Mouse (Mus musculus) intestine, postnatal 0 days (tissue): ENCODE results near the gene Wdr66. TPM values are rescaled to one million over a fixed set of nuclear protein-coding genes. Genes with fewer than 3 reads are reported as not detected.
A peak's percentile ranks its signal among the peaks of the same experiment; 100 is the strongest.

Experiments used
- ATAC-seq: fragments of 200-750 bp; cut with Nextera tagmentation; 2 replicates; pipeline ENCODE4 v1.8.0; 2017; ENCODE audit warnings: mild to moderate bottlenecking, moderate TSS enrichment, moderate library complexity
- H3K27ac ChIP-seq: fragments of 300-500 bp; sonication (generic); 2 replicates; pipeline ENCODE4 v1.5.1; 2014; ENCODE audit warnings: mild to moderate bottlenecking, low read depth, low read length, moderate library complexity
- H3K27me3 ChIP-seq: fragments of 300-500 bp; sonication (generic); replicated peaks from 2 replicates; pipeline ENCODE4 v1.6.1; 2014; ENCODE audit warnings: low read length, mixed read lengths; ENCODE audit not compliant: control insufficient read depth, insufficient read depth
- H3K36me3 ChIP-seq: fragments of 300-500 bp; sonication (generic); 2 replicates; pipeline ENCODE4 v1.6.1; 2014; ENCODE audit warnings: mild to moderate bottlenecking, moderate library complexity; ENCODE audit not compliant: control insufficient read depth, insufficient read depth
- H3K4me1 ChIP-seq: fragments of 300-500 bp; sonication (generic); replicated peaks from 2 replicates; pipeline ENCODE4 v1.6.1; 2014; ENCODE audit warnings: antibody characterized with exemption, low read length, mixed read lengths; ENCODE audit not compliant: control insufficient read depth, insufficient read depth
- H3K4me2 ChIP-seq: fragments of 300-500 bp; sonication (generic); replicated peaks from 2 replicates; pipeline ENCODE4 v1.6.1; 2014; ENCODE audit warnings: low read depth, mild to moderate bottlenecking, moderate library complexity
- H3K4me3 ChIP-seq: fragments of 300-500 bp; sonication (generic); 2 replicates; pipeline ENCODE4 v1.5.1; 2014; ENCODE audit warnings: low read depth, low read length
- H3K9ac ChIP-seq: fragments of 300-500 bp; sonication (generic); 2 replicates; pipeline ENCODE4 v1.6.1; 2014; ENCODE audit warnings: mild to moderate bottlenecking, low read depth, low read length
- H3K9me3 ChIP-seq: fragments of 300-500 bp; sonication (generic); 2 replicates; pipeline ENCODE4 v1.6.1; 2016; ENCODE audit warnings: mixed run types; ENCODE audit not compliant: control insufficient read depth
- CTCF ChIP-seq: sonication (generic); IDR thresholded peaks from 2 replicates; pipeline ENCODE4 v1.5.1; 2016; ENCODE audit warnings: low read depth, mild to moderate bottlenecking, control low read depth, antibody characterized with exemption, moderate library complexity
- WGBS: fragments of 180-500 bp; shearing (Covaris S2); extraction: QIAGEN DNeasy Blood & Tissue Kit; methylation state at CpG from one replicate; pipeline ENCODE4 v1.1.7; 2014; 5-methylcytosine and 5-hydroxymethylcytosine counted together
- polyA plus RNA-seq: library from polyadenylated mRNA; unstranded; fragments of >200 nt; fragmentation: Nextera tagmentation; extraction: Ambion mirVana; gene quantifications from 2 replicates; pipeline ENCODE4 v1.2.1, GENCODE M21; 2015

The Wdr66 gene
- polyA plus RNA-seq, 1 experiment from 2014 or later, result 0.51 TPM

GRCm38 (mm10) chr5:123266909-123267308 is 15.0 kb downstream of the Wdr66 start:
- H3K4me3 ChIP-seq, result no peak overlapping the region
- TF ChIP-seq CTCF, result peak; percentile 42
- WGBS, result 88% methylated on average over 3 of the region's 3 CpGs
- no peak overlapping the region for H3K27ac ChIP-seq
- H3K36me3 ChIP-seq, result no peaks in the 10 kb centered on the region
- H3K27me3 ChIP-seq, result no peaks in the 10 kb centered on the region
- H3K9me3 ChIP-seq, result no peaks in the 10 kb centered on the region
- no peak for ATAC-seq
- H3K9ac ChIP-seq, result no peak overlapping the region
- no peaks in the 10 kb centered on the region for H3K4me1 ChIP-seq
- no peak overlapping the region for H3K4me2 ChIP-seq

- H3K27me3 ChIP-seq, result no peaks in the 10 kb centered on the region
- WGBS, result 84% methylated on average over 28 of the region's 28 CpGs
- TF ChIP-seq CTCF, result no peak
- no peak overlapping the region for H3K4me3 ChIP-seq
- H3K4me2 ChIP-seq, result no peak overlapping the region
- H3K4me1 ChIP-seq, result no peaks in the 10 kb centered on the region
- no peak overlapping the region for H3K27ac ChIP-seq
- H3K9me3 ChIP-seq, result no peaks in the 10 kb centered on the region
- H3K9ac ChIP-seq, result no peak overlapping the region
- ATAC-seq, result no peak
- H3K36me3 ChIP-seq, result no peaks in the 10 kb centered on the region
Measured at GRCm38 (mm10) chr5:123268477-123269474, 16.9 kb downstream of the Wdr66 start.

- Histone ChIP-seq H3K9me3 (no peaks in the 10 kb centered on the region), H3K4me2 (no peak overlapping the region), H3K4me3 (no peak overlapping the region), H3K36me3 (no peaks in the 10 kb centered on the region), H3K4me1 (no peaks in the 10 kb centered on the region), H3K9ac (no peak overlapping the region), H3K27me3 (no peaks in the 10 kb centered on the region), H3K27ac (no peak overlapping the region)
- ATAC-seq, result no peak
- TF ChIP-seq CTCF, result no peak
- WGBS, result 73% methylated on average over 11 of the region's 11 CpGs
Measured at GRCm38 (mm10) chr5:123270917-123271316, 19.0 kb downstream of the Wdr66 start.

- H3K4me3 ChIP-seq, result no peak overlapping the region
- H3K4me1 ChIP-seq, result no peaks in the 10 kb centered on the region
- WGBS, result 71% methylated on average over 5 of the region's 5 CpGs
- no peaks in the 10 kb centered on the region for H3K9me3 ChIP-seq
- no peaks in the 10 kb centered on the region for H3K27me3 ChIP-seq
- H3K27ac ChIP-seq, result no peak overlapping the region
- TF ChIP-seq CTCF, result no peak
- H3K9ac ChIP-seq, result no peak overlapping the region
- H3K4me2 ChIP-seq, result no peak overlapping the region
- H3K36me3 ChIP-seq, result no peaks in the 10 kb centered on the region
- no peak for ATAC-seq
Measured at GRCm38 (mm10) chr5:123272927-123273326, 21.0 kb downstream of the Wdr66 start.

- H3K4me1 ChIP-seq, result no peaks in the 10 kb centered on the region
Measured at GRCm38 (mm10) chr5:123276636-123277341, 24.9 kb downstream of the Wdr66 start.

GRCm38 (mm10) chr5:123277342-123277701 is 25.4 kb downstream of the Wdr66 start:
- Histone ChIP-seq H3K9ac (no peak overlapping the region), H3K27me3 (no peaks in the 10 kb centered on the region), H3K4me1 (no peaks in the 10 kb centered on the region), H3K4me2 (no peak overlapping the region), H3K36me3 (no peaks in the 10 kb centered on the region), H3K4me3 (no peak overlapping the region), H3K27ac (no peak overlapping the region), H3K9me3 (no peaks in the 10 kb centered on the region)
- TF ChIP-seq CTCF, result no peak
- 55% methylated on average over 7 of the region's 7 CpGs for WGBS
- ATAC-seq, result no peak

More at GRCm38 (mm10) chr5:123276636-123277341, 24.9 kb downstream of the Wdr66 start:
- Histone ChIP-seq H3K4me3 (no peak overlapping the region), H3K36me3 (no peaks in the 10 kb centered on the region), H3K27ac (no peak overlapping the region), H3K4me2 (no peak overlapping the region), H3K9ac (no peak overlapping the region), H3K9me3 (no peaks in the 10 kb centered on the region), H3K27me3 (no peaks in the 10 kb centered on the region)
- 78% methylated on average over 9 of the region's 9 CpGs for WGBS
- ATAC-seq, result no peak
- TF ChIP-seq CTCF, result no peak
